Mouse (Mus musculus) neutrophil, adult 5-6 weeks (primary cell): ENCODE measurements around the gene Proser2. TPM values are rescaled to one million over a fixed set of nuclear protein-coding genes. Genes with fewer than 3 reads are reported as not detected.

Experiments used
- ATAC-seq: fragments of 151-379, 151-347 bp; 2 replicates; pipeline ENCODE4 v1.8.0; 2017; ENCODE audit warnings: mild to moderate bottlenecking, moderate TSS enrichment; ENCODE audit not compliant: insufficient number of reproducible peaks, poor library complexity, low FRiP score, severe bottlenecking; ENCODE audit errors: extremely low read depth
- total RNA-seq: library from RNA; stranded (forward); fragments of 200-1000 nt; gene quantifications from 2 replicates; pipeline ENCODE4 v1.2.3, GENCODE M21; 2017

The Proser2 gene
- total RNA-seq, 1 experiment from 2014 or later = 0.47 TPM

- no peak for ATAC-seq
Observed at GRCm38 (mm10) chr2:6082615-6083014, 47.4 kb downstream of the Proser2 start.

GRCm38 (mm10) chr2:6081108-6081507, 48.9 kb downstream of the Proser2 start:
- no peak for ATAC-seq

- ATAC-seq = no peak
Observed at GRCm38 (mm10) chr2:6080037-6080436, 50.0 kb downstream of the Proser2 start.

- ATAC-seq = no peak
Observed at GRCm38 (mm10) chr2:6075530-6075896, 54.5 kb downstream of the Proser2 start.

- ATAC-seq = no peak
Observed at GRCm38 (mm10) chr2:6074891-6075529, 55.0 kb downstream of the Proser2 start.

GRCm38 (mm10) chr2:6072685-6073260, 57.2 kb downstream of the Proser2 start:
- no peak for ATAC-seq

- ATAC-seq = no peak
Observed at GRCm38 (mm10) chr2:6071598-6072440, 58.2 kb downstream of the Proser2 start.

- no peak for ATAC-seq
Observed at GRCm38 (mm10) chr2:6070925-6071324, 59.1 kb downstream of the Proser2 start.

GRCm38 (mm10) chr2:6067341-6067740, 62.7 kb downstream of the Proser2 start:
- ATAC-seq = no peak

- ATAC-seq = no peak
Observed at GRCm38 (mm10) chr2:6060071-6060804, 69.8 kb downstream of the Proser2 start.

GRCm38 (mm10) chr2:6059291-6059690, 70.7 kb downstream of the Proser2 start:
- no peak for ATAC-seq

GRCm38 (mm10) chr2:6056518-6056917, 73.5 kb downstream of the Proser2 start:
- no peak for ATAC-seq

- ATAC-seq = no peak
Observed at GRCm38 (mm10) chr2:6055466-6055865, 74.5 kb downstream of the Proser2 start.

- ATAC-seq = no peak
Observed at GRCm38 (mm10) chr2:6049018-6049417, 81.0 kb downstream of the Proser2 start.

- no peak for ATAC-seq
Observed at GRCm38 (mm10) chr2:6048570-6048969, 81.4 kb downstream of the Proser2 start.

Other genes with a start within 250 kb of the Proser2 start
- 13.0 and 16.5 TPM in 2 replicates for gene Sec61a2, start 234.8 kb downstream of the Proser2 start, total RNA-seq
- 0.35 and 0.37 TPM in 2 replicates for gene Dhtkd1, start 187.4 kb downstream of the Proser2 start, total RNA-seq
- 62.4 and 76.5 TPM in 2 replicates for gene Upf2, start 178.7 kb downstream of the Proser2 start, total RNA-seq
- gene Echdc3, start 82.8 kb upstream of the Proser2 start, total RNA-seq = 0.93 and 1.1 TPM in 2 replicates
- 29.2 and 31.7 TPM in 2 replicates for gene Usp6nl, start 192.5 kb upstream of the Proser2 start, total RNA-seq